Mouse (Mus musculus) E14TG2a.4 (cell line): ENCODE measurements at regions not wholly inside any gene's neighbourhood (a gene's known extent, or its start where the extent isn't known, plus 50 kb on each side); places are given as distances from the start of the nearest gene placed in this dataset.

Experiments used
- CTCF ChIP-seq: conservative IDR thresholded peaks from 2 replicates; pipeline ENCODE4 v1.5.1; 2014; ENCODE audit warnings: low read length
- NANOG ChIP-seq: IDR thresholded peaks from 2 replicates; pipeline ENCODE4 v1.6.1; 2014; ENCODE audit warnings: borderline replicate concordance, low read length, mixed read lengths
- POU5F1 ChIP-seq: IDR thresholded peaks from 2 replicates; pipeline ENCODE4 v1.6.1; 2014; ENCODE audit warnings: low read length, borderline replicate concordance

DNA sequence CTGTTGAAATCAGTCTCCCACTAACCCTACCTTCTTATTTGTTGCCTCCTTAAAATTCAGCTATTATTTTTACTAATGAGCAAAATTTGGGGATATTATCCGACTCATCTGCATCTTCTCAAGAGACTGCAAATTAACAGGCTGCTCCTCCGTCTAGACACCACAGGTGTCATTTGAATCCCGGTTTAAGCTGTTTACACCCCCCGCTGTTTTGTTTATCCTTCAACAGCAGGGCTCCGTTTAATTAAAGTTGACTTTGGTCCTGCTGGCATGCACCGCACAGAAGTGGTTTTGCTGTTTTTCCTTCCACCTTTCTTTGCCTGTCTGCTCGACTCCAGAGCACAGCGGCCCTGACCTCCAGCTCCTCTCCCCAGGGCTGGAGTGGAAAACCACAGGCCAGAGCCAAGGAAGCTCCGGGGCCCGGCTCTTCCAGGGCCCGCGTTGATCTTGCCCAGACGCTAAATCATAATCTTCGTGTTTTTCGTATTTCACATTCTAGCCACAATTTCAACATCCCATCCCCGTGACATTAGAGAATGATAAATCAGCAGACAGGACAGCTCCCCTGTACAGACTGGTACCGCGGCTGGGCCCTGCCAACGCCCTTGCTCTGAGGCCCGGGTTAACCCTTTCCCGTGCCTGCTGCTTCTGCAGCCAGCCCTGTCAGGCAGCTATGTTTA lies 64.6 kb upstream of the Bnc1 start:
- TF ChIP-seq CTCF (no peak), POU5F1 (no peak), NANOG (no peak)
